Mouse (Mus musculus) cerebellum, adult 2 months (tissue): Measurements from ENCODE around the gene Prss56.

Experiments
- CTCF ChIP-seq: fragments of 200-500 bp; IDR thresholded peaks from 2 replicates; pipeline ENCODE4 v1.5.1; 2011; ENCODE audit warnings: low read depth, mild to moderate bottlenecking, control low read depth, low read length, moderate library complexity, borderline replicate concordance; ENCODE audit not compliant: insufficient read depth
- POLR2A ChIP-seq: fragments of 200-500 bp; IDR thresholded peaks from 2 replicates; pipeline ENCODE4 v1.6.1; 2011; ENCODE audit warnings: low read length, control low read depth, borderline replicate concordance; ENCODE audit not compliant: insufficient read depth

- TF ChIP-seq CTCF (no peak), POLR2A (no peak)
Observed at GRCm38 (mm10) chr1:87190429-87190828, 7.3 kb downstream of the Prss56 start, which contains the start of gene Chrnd.
